Mouse (Mus musculus): ENCODE data around the gene Pmf1.

Pmf1 gene

DNA sequence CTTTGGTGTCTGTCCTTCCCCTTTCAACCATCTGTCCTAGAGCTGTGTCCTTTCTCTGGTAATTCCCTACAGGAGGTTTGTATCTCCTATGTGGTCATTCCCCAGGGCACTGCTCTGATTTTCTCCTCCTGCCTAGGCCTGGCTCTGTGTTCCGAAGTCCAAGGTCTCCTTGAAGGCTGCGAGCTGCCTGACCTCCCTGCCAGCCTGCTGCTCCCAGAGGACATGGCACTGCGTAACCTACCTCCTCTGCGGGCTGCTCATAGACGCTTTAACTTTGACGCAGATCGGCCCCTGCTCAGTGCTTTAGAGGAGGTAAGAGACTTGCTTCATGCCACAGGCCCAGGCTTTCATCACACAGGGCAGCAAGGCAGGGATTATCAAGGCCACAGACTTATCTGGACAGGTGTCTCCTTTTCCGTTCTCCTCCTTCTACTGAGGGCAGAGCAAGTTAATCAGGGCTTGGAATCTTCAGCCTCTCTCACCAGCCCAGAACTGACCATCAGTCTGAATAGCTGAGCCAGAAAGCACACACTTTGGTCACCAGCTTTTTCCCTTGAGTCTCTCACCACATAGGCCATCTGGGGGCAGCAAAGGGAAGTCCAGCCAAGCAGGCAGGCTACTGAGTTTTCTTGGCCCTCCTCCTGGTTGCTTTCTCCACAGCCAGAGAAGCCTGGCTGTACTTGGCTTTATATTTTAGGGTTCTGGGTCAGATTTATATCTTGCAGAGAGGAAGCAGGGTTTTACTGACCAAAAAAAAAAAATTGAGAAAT lies 55.5 kb downstream of the Pmf1 start:
- no peak for DNase-seq (ENCODE audit: low spot score in 2 of 2)

DNA sequence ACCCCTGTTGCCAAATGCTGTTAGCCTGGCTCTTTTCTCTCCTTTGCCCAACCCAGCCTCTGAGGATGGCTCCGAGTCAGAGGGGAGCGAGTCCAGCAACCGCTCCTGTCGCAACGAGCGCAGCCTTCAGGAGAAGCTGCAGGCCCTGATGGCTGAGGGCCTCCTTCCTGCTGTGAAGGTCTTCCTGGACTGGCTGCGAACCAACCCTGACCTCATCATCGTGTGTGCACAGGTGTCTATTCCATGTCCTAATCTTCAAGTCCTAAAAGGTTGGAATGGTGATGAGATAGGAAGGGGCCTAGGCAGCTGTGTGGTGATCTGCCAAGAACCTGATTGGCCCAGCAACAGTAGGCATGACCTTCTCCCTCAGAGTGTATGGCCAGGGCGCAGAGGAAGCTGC lies 57.2 kb downstream of the Pmf1 start:
- DNase-seq (ENCODE audit: low spot score in 2 of 2), result no peak

DNA sequence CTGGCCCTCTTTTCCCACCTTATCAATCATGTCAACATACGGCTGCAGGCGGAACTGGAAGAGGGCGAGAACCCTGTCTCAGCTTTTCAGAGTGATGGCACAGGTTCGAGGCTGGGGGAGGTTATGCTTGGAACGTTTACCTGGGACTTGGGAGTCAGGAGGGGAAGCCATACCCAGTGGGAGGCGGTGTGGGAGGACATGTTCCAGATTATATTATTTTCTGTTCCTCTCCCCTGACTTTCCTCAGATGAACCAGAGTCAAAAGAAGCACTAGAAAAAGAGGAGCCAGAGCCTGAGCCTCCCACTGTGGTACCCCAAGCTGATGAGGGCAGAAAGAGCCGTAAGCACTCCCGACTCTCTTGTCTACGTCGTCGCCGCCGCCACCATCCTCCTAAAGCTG lies 59.4 kb downstream of the Pmf1 start:
- DNase-seq (ENCODE audit: low spot score in 2 of 2), result no peak

Data from frontal cortex, postnatal 14 days (tissue).